Mouse (Mus musculus): ENCODE measurements around the gene Adprm.

DNA sequence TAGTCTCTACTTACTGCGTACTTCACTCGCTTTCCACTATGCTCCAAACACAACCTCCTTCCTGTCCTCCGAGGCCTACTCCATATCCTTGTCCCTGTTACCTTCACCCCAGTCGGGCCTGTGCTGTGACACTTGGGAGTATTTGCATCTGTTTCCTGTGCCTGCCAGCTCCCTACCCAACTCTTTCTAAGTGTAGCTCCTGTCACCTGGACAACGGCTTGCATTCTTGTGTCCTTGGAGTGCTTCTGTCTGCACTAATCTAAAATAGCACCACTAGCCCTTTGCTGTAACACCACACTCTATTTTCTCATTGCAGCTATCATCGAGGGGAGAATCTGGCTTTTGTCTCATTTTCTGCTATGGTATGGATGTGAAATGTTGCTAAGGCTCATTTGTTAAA, 11.9 kb downstream of the Adprm start:
- TF ChIP-seq POLR2A (IDR thresholded peaks at IDR 0.05; ENCODE audit: borderline replicate concordance, control insufficient read depth, low read depth, low read length) = no peak
- TF ChIP-seq CTCF (IDR thresholded peaks at IDR 0.05; ENCODE audit: control insufficient read depth, insufficient read depth, low read length) = no peak
